Mouse (Mus musculus): ENCODE data around the gene Adamtsl4. TPM values are rescaled to one million over a fixed set of nuclear protein-coding genes. Genes with fewer than 3 reads are reported as not detected.
"Not testable (repeated sequence)": the region's sequence is repeated elsewhere in the genome, so short reads cannot be mapped to it uniquely, and the experiment has no call there.

Gene Adamtsl4
- polyA plus RNA-seq, 1 experiment from 2014 or later = 1.3 TPM

- H3K9ac ChIP-seq (replicated peaks) = no peak overlapping the region
- H3K4me1 ChIP-seq = peaks cover 20% of the 10 kb centered on the region; the same call in 1 of the 2 replicates
- no peak for ATAC-seq (ENCODE audit: low FRiP score)
- no peak overlapping the region for H3K27ac ChIP-seq (replicated peaks)
- H3K9me3 ChIP-seq (replicated peaks) = no peaks in the 10 kb centered on the region
- H3K4me2 ChIP-seq = no peak overlapping the region
- no peaks in the 10 kb centered on the region for H3K36me3 ChIP-seq
- no peaks in the 10 kb centered on the region for H3K27me3 ChIP-seq (replicated peaks)
- 40% methylated on average over 7 of the region's 7 CpGs for WGBS
- no peak overlapping the region for H3K4me3 ChIP-seq (replicated peaks)
Observed at GRCm38 (mm10) chr3:95696360-95696759, 8.6 kb upstream of the Adamtsl4 start.

- Histone ChIP-seq H3K4me3 (replicated peaks) (no peak overlapping the region), H3K36me3 (no peaks in the 10 kb centered on the region), H3K4me2 (no peak overlapping the region), H3K4me1 (0 out of 2 replicates have a peak, but pooled peaks cover 19% of the 10 kb centered on the region), H3K9ac (replicated peaks) (no peak overlapping the region), H3K9me3 (replicated peaks) (no peaks in the 10 kb centered on the region), H3K27ac (replicated peaks) (no peak overlapping the region), H3K27me3 (replicated peaks) (no peaks in the 10 kb centered on the region)
- no peak for ATAC-seq (ENCODE audit: low FRiP score)
- WGBS = 32% methylated on average over 3 of the region's 3 CpGs
Observed at GRCm38 (mm10) chr3:95695796-95696195, 8.1 kb upstream of the Adamtsl4 start.

- no peaks in the 10 kb centered on the region for H3K9me3 ChIP-seq (replicated peaks)
- H3K4me2 ChIP-seq = no peak overlapping the region
- 89% methylated on average over 11 of the region's 11 CpGs for WGBS
- no peaks in the 10 kb centered on the region for H3K36me3 ChIP-seq
- H3K4me3 ChIP-seq (replicated peaks) = no peak overlapping the region
- H3K27me3 ChIP-seq (replicated peaks) = no peaks in the 10 kb centered on the region
- no peak for ATAC-seq (ENCODE audit: low FRiP score)
- H3K27ac ChIP-seq (replicated peaks) = no peak overlapping the region
- 0 out of 2 replicates have a peak, but pooled peaks cover 14% of the 10 kb centered on the region for H3K4me1 ChIP-seq
- H3K9ac ChIP-seq (replicated peaks) = no peak overlapping the region
Observed at GRCm38 (mm10) chr3:95694808-95695703, 7.3 kb upstream of the Adamtsl4 start.

GRCm38 (mm10) chr3:95693821-95694807 is 6.4 kb upstream of the Adamtsl4 start:
- no peak overlapping the region for H3K4me2 ChIP-seq
- 73% methylated on average over 11 of the region's 11 CpGs for WGBS
- 0 out of 2 replicates have a peak, but pooled peaks cover 10% of the 10 kb centered on the region for H3K4me1 ChIP-seq
- no peak overlapping the region for H3K27ac ChIP-seq (replicated peaks)
- H3K36me3 ChIP-seq = no peaks in the 10 kb centered on the region
- no peak overlapping the region for H3K9ac ChIP-seq (replicated peaks)
- H3K9me3 ChIP-seq (replicated peaks) = no peaks in the 10 kb centered on the region
- no peaks in the 10 kb centered on the region for H3K27me3 ChIP-seq (replicated peaks)
- no peak for ATAC-seq (ENCODE audit: low FRiP score)
- H3K4me3 ChIP-seq (replicated peaks) = no peak overlapping the region

- no peak overlapping the region for H3K9ac ChIP-seq (replicated peaks)
- no peaks in the 10 kb centered on the region for H3K9me3 ChIP-seq (replicated peaks)
- no peaks in the 10 kb centered on the region for H3K36me3 ChIP-seq
- H3K4me3 ChIP-seq (replicated peaks) = no peak overlapping the region
- H3K4me1 ChIP-seq = peaks cover 18% of the 10 kb centered on the region
- H3K4me2 ChIP-seq = no peak overlapping the region
- ATAC-seq (ENCODE audit: low FRiP score) = no peak
- no peaks in the 10 kb centered on the region for H3K27me3 ChIP-seq (replicated peaks)
- WGBS = 88% methylated on average over 6 of the region's 6 CpGs
- no peak overlapping the region for H3K27ac ChIP-seq (replicated peaks)
Observed at GRCm38 (mm10) chr3:95692677-95693076, 5.0 kb upstream of the Adamtsl4 start.

- H3K4me1 ChIP-seq = peaks cover 24% of the 10 kb centered on the region
- ATAC-seq (ENCODE audit: low FRiP score); H3K4me2 ChIP-seq; H3K27ac ChIP-seq (replicated peaks); H3K4me3 ChIP-seq (replicated peaks); H3K36me3 ChIP-seq; H3K27me3 ChIP-seq (replicated peaks); H3K9me3 ChIP-seq (replicated peaks); H3K9ac ChIP-seq (replicated peaks): not testable (repeated sequence)
- WGBS = 94% methylated on average over 2 of the region's 2 CpGs
Observed at GRCm38 (mm10) chr3:95690552-95690951, 2.8 kb upstream of the Adamtsl4 start.

- 41% methylated on average over 2 of the region's 2 CpGs for WGBS
- Histone ChIP-seq H3K36me3 (no peaks in the 10 kb centered on the region), H3K4me2 (no peak overlapping the region), H3K9ac (replicated peaks) (no peak overlapping the region), H3K27me3 (replicated peaks) (no peaks in the 10 kb centered on the region), H3K9me3 (replicated peaks) (no peaks in the 10 kb centered on the region), H3K4me1 (peaks cover 23% of the 10 kb centered on the region), H3K27ac (replicated peaks) (no peak overlapping the region), H3K4me3 (replicated peaks) (no peak overlapping the region)
- no peak for ATAC-seq (ENCODE audit: low FRiP score)
Observed at GRCm38 (mm10) chr3:95689940-95690339, 2.2 kb upstream of the Adamtsl4 start.

GRCm38 (mm10) chr3:95689171-95689915 is 1.6 kb upstream of the Adamtsl4 start:
- H3K4me1 ChIP-seq = peaks cover 23% of the 10 kb centered on the region
- H3K4me2 ChIP-seq = no peak overlapping the region
- H3K27me3 ChIP-seq (replicated peaks) = no peaks in the 10 kb centered on the region
- ATAC-seq (ENCODE audit: low FRiP score) = no peak
- no peak overlapping the region for H3K4me3 ChIP-seq (replicated peaks)
- H3K36me3 ChIP-seq = no peaks in the 10 kb centered on the region
- H3K9ac ChIP-seq (replicated peaks) = no peak overlapping the region
- 45% methylated on average over 11 of the region's 11 CpGs for WGBS
- H3K9me3 ChIP-seq (replicated peaks) = no peaks in the 10 kb centered on the region
- H3K27ac ChIP-seq (replicated peaks) = no peak overlapping the region

- Histone ChIP-seq H3K36me3 (no peaks in the 10 kb centered on the region), H3K4me2 (peak overlapping the region; percentile 81), H3K27me3 (replicated peaks) (no peaks in the 10 kb centered on the region), H3K9me3 (replicated peaks) (no peaks in the 10 kb centered on the region), H3K27ac (replicated peaks) (0 out of 2 replicates have a peak overlapping the region, but pooled peaks have one; percentile 38), H3K4me3 (replicated peaks) (peak overlapping the region; percentile 40), H3K4me1 (peaks cover 23% of the 10 kb centered on the region), H3K9ac (replicated peaks) (peak overlapping the region; percentile 39; the same call in 1 of the 2 replicates)
- WGBS = 16% methylated on average over 4 of the region's 4 CpGs
- peak; percentile 20 for ATAC-seq (ENCODE audit: low FRiP score)
Observed at GRCm38 (mm10) chr3:95687168-95687523, 571 bp downstream of the Adamtsl4 start.

GRCm38 (mm10) chr3:95686492-95687167 is 1.1 kb downstream of the Adamtsl4 start:
- Histone ChIP-seq H3K9ac (replicated peaks) (no peak overlapping the region), H3K9me3 (replicated peaks) (no peaks in the 10 kb centered on the region), H3K27me3 (replicated peaks) (no peaks in the 10 kb centered on the region), H3K27ac (replicated peaks) (no peak overlapping the region), H3K4me1 (peaks cover 23% of the 10 kb centered on the region), H3K4me2 (peak overlapping the region; percentile 81), H3K36me3 (no peaks in the 10 kb centered on the region), H3K4me3 (replicated peaks) (peak overlapping the region; percentile 40; the same call in 1 of the 2 replicates)
- WGBS = 57% methylated on average over 9 of the region's 10 CpGs
- ATAC-seq (ENCODE audit: low FRiP score) = no peak
